Mouse (Mus musculus) lung, embryonic 15.5 days (tissue): Measurements from ENCODE around the gene Gm5447. TPM values are rescaled to one million over a fixed set of nuclear protein-coding genes. Genes with fewer than 3 reads are reported as not detected.
A peak's percentile ranks its signal among the peaks of the same experiment; 100 is the strongest.

Experiments used
- ATAC-seq: fragments of 200-750 bp; cut with Nextera tagmentation; 2 replicates; pipeline ENCODE4 v1.8.0; 2017; ENCODE audit warnings: moderate number of reproducible peaks, borderline replicate concordance; ENCODE audit not compliant: low FRiP score, low TSS enrichment; ENCODE audit errors: extremely low read depth
- H3K27ac ChIP-seq: fragments of 300-500 bp; sonication (generic); 2 replicates; pipeline ENCODE4 v1.5.1; 2015; ENCODE audit warnings: moderate library complexity, mild to moderate bottlenecking, inconsistent platforms
- H3K27me3 ChIP-seq: fragments of 300-500 bp; sonication (generic); 2 replicates; pipeline ENCODE4 v1.6.1; 2015; ENCODE audit warnings: inconsistent platforms
- H3K36me3 ChIP-seq: fragments of 300-500 bp; sonication (generic); 2 replicates; pipeline ENCODE4 v1.6.1; 2015; ENCODE audit warnings: inconsistent platforms
- H3K4me1 ChIP-seq: fragments of 300-500 bp; sonication (generic); 2 replicates; pipeline ENCODE4 v1.6.1; 2015; ENCODE audit warnings: inconsistent platforms
- H3K4me2 ChIP-seq: fragments of 300-500 bp; sonication (generic); 2 replicates; pipeline ENCODE4 v1.6.1; 2015; ENCODE audit warnings: inconsistent platforms, mild to moderate bottlenecking, moderate library complexity
- H3K4me3 ChIP-seq: fragments of 300-500 bp; sonication (generic); 2 replicates; pipeline ENCODE4 v1.5.1; 2015; ENCODE audit warnings: mild to moderate bottlenecking, inconsistent platforms
- H3K9ac ChIP-seq: fragments of 300-500 bp; sonication (generic); 2 replicates; pipeline ENCODE4 v1.6.1; 2015; ENCODE audit warnings: inconsistent platforms
- H3K9me3 ChIP-seq: fragments of 300-500 bp; sonication (generic); 2 replicates; pipeline ENCODE4 v1.6.1; 2016; ENCODE audit warnings: inconsistent platforms
- whole genome bisulfite sequencing: fragments of 180-500 bp; shearing (Covaris S2); methylation state at CpG from one replicate; pipeline ENCODE4 v1.1.7; 2015; 5-methylcytosine and 5-hydroxymethylcytosine counted together
- polyA plus RNA-seq: library from polyadenylated mRNA; unstranded; fragments of >200 nt; fragmentation: Nextera tagmentation; extraction: Ambion mirVana; gene quantifications from 2 replicates; pipeline ENCODE4 v1.2.1, GENCODE M21; 2015

The Gm5447 gene
- 0.20 and 0.26 TPM in 2 replicates for polyA plus RNA-seq

- no peaks in the 10 kb centered on the region for H3K27me3 ChIP-seq
- under 1% methylated on average over 48 of the region's 54 CpGs for WGBS
- ATAC-seq = peak; percentile 96
- H3K9ac ChIP-seq = peak within 1 kb of the TSS; percentile 91
- H3K9me3 ChIP-seq = no peaks in the 10 kb centered on the region
- peak within 1 kb of the TSS; percentile 96 for H3K4me3 ChIP-seq
- peak within 1 kb of the TSS; percentile 92 for H3K27ac ChIP-seq
- no peaks in the 10 kb centered on the region for H3K36me3 ChIP-seq
- peak within 1 kb of the TSS; percentile 62 for H3K4me2 ChIP-seq
- H3K4me1 ChIP-seq = peaks cover 21% of the 10 kb centered on the region
These were observed at the start of gene Gm5447, which contains the start of gene Exoc2 for GRCm38 (mm10) chr13:30973501-30974246. Gene Gm5447, plus strand, starts transcription at chr13:30974204. Gene Exoc2, minus strand, starts transcription at chr13:30974093.

- H3K27ac ChIP-seq = no peak overlapping the region
- 66% methylated on average over 6 of the region's 6 CpGs for WGBS
- no peak overlapping the region for H3K4me2 ChIP-seq
- H3K36me3 ChIP-seq = peaks cover 10% of the 10 kb centered on the region; the same call in 1 of the 2 replicates
- no peak for ATAC-seq
- H3K9me3 ChIP-seq = no peaks in the 10 kb centered on the region
- no peaks in the 10 kb centered on the region for H3K4me1 ChIP-seq
- no peak overlapping the region for H3K9ac ChIP-seq
- H3K27me3 ChIP-seq = no peaks in the 10 kb centered on the region
- no peak overlapping the region for H3K4me3 ChIP-seq
These were observed 49.7 kb upstream of the Gm5447 start for GRCm38 (mm10) chr13:30924269-30924668.

GRCm38 (mm10) chr13:30929119-30929518 lies 44.9 kb upstream of the Gm5447 start:
- Histone ChIP-seq H3K27ac (no peak overlapping the region), H3K9ac (no peak overlapping the region), H3K4me1 (no peaks in the 10 kb centered on the region), H3K36me3 (peaks cover 9% of the 10 kb centered on the region; the same call in 1 of the 2 replicates), H3K9me3 (no peaks in the 10 kb centered on the region), H3K4me2 (no peak overlapping the region), H3K27me3 (no peaks in the 10 kb centered on the region), H3K4me3 (no peak overlapping the region)
- no peak for ATAC-seq
- 69% methylated on average over 2 of the region's 2 CpGs for WGBS

GRCm38 (mm10) chr13:30931613-30932012 lies 42.4 kb upstream of the Gm5447 start:
- Histone ChIP-seq H3K27ac (no peak overlapping the region), H3K4me3 (no peak overlapping the region), H3K4me1 (no peaks in the 10 kb centered on the region), H3K9me3 (no peaks in the 10 kb centered on the region), H3K9ac (no peak overlapping the region), H3K4me2 (no peak overlapping the region), H3K36me3 (peaks cover 13% of the 10 kb centered on the region), H3K27me3 (no peaks in the 10 kb centered on the region)
- no peak for ATAC-seq
- 77% methylated on average over 4 of the region's 4 CpGs for WGBS

- Histone ChIP-seq H3K4me3 (no peak overlapping the region), H3K36me3 (peaks cover 8% of the 10 kb centered on the region), H3K9ac (no peak overlapping the region), H3K4me2 (no peak overlapping the region), H3K27me3 (no peaks in the 10 kb centered on the region), H3K9me3 (no peaks in the 10 kb centered on the region), H3K27ac (no peak overlapping the region), H3K4me1 (no peaks in the 10 kb centered on the region)
- no peak for ATAC-seq
- 78% methylated on average over 6 of the region's 6 CpGs for WGBS
These were observed 41.0 kb upstream of the Gm5447 start for GRCm38 (mm10) chr13:30932972-30933371.

- H3K27ac ChIP-seq = no peak overlapping the region
- H3K27me3 ChIP-seq = no peaks in the 10 kb centered on the region
- H3K4me3 ChIP-seq = no peak overlapping the region
- no peak for ATAC-seq
- peaks cover 4% of the 10 kb centered on the region; the same call in 1 of the 2 replicates for H3K36me3 ChIP-seq
- H3K9me3 ChIP-seq = no peaks in the 10 kb centered on the region
- peaks cover 15% of the 10 kb centered on the region for H3K4me1 ChIP-seq
- H3K4me2 ChIP-seq = no peak overlapping the region
- no peak overlapping the region for H3K9ac ChIP-seq
These were observed 28.2 kb upstream of the Gm5447 start for GRCm38 (mm10) chr13:30945788-30946187.

GRCm38 (mm10) chr13:30947129-30947528 lies 26.9 kb upstream of the Gm5447 start:
- Histone ChIP-seq H3K36me3 (peaks cover 4% of the 10 kb centered on the region; the same call in 1 of the 2 replicates), H3K4me1 (peaks cover 15% of the 10 kb centered on the region), H3K9me3 (no peaks in the 10 kb centered on the region), H3K4me2 (no peak overlapping the region), H3K27ac (no peak overlapping the region), H3K4me3 (no peak overlapping the region), H3K27me3 (no peaks in the 10 kb centered on the region), H3K9ac (no peak overlapping the region)
- 81% methylated on average over 15 of the region's 15 CpGs for WGBS
- ATAC-seq = no peak

- 83% methylated on average over 11 of the region's 11 CpGs for WGBS
- Histone ChIP-seq H3K9ac (no peak within 1 kb of the TSS), H3K27ac (no peak within 1 kb of the TSS), H3K9me3 (no peaks in the 10 kb centered on the region), H3K36me3 (peaks cover 4% of the 10 kb centered on the region; the same call in 1 of the 2 replicates), H3K27me3 (no peaks in the 10 kb centered on the region), H3K4me2 (no peak within 1 kb of the TSS), H3K4me1 (peaks cover 15% of the 10 kb centered on the region), H3K4me3 (no peak within 1 kb of the TSS)
- ATAC-seq = no peak
These were observed 26.5 kb upstream of the Gm5447 start, which contains the start of gene Hus1b for GRCm38 (mm10) chr13:30947540-30947939. Gene Hus1b, minus strand, starts transcription at chr13:30947759.

GRCm38 (mm10) chr13:30949181-30949580 lies 24.8 kb upstream of the Gm5447 start:
- H3K9ac ChIP-seq = no peak overlapping the region
- H3K4me3 ChIP-seq = no peak overlapping the region
- ATAC-seq = no peak
- no peak overlapping the region for H3K4me2 ChIP-seq
- peaks cover 15% of the 10 kb centered on the region for H3K4me1 ChIP-seq
- no peak overlapping the region for H3K27ac ChIP-seq
- WGBS = 90% methylated on average over 9 of the region's 9 CpGs
- H3K27me3 ChIP-seq = no peaks in the 10 kb centered on the region
- no peaks in the 10 kb centered on the region for H3K9me3 ChIP-seq
- H3K36me3 ChIP-seq = peaks cover 4% of the 10 kb centered on the region; the same call in 1 of the 2 replicates

GRCm38 (mm10) chr13:30952044-30952443 lies 22.0 kb upstream of the Gm5447 start:
- ATAC-seq = no peak
- Histone ChIP-seq H3K4me3 (no peak overlapping the region), H3K9ac (no peak overlapping the region), H3K27me3 (no peaks in the 10 kb centered on the region), H3K9me3 (no peaks in the 10 kb centered on the region), H3K4me1 (peaks cover 10% of the 10 kb centered on the region), H3K27ac (no peak overlapping the region), H3K36me3 (peaks cover 4% of the 10 kb centered on the region; the same call in 1 of the 2 replicates), H3K4me2 (no peak overlapping the region)
- WGBS = 65% methylated on average over 2 of the region's 2 CpGs

- H3K9ac ChIP-seq = no peak overlapping the region
- ATAC-seq = no peak
- H3K4me3 ChIP-seq = no peak overlapping the region
- 0 out of 2 replicates have a peak, but pooled peaks cover 2% of the 10 kb centered on the region for H3K4me1 ChIP-seq
- no peaks in the 10 kb centered on the region for H3K36me3 ChIP-seq
- no peak overlapping the region for H3K4me2 ChIP-seq
- H3K27me3 ChIP-seq = no peaks in the 10 kb centered on the region
- H3K9me3 ChIP-seq = no peaks in the 10 kb centered on the region
- no peak overlapping the region for H3K27ac ChIP-seq
- 5% methylated on average over 1 of the region's 1 CpGs for WGBS
These were observed 20.4 kb upstream of the Gm5447 start for GRCm38 (mm10) chr13:30953580-30953979.

GRCm38 (mm10) chr13:30960714-30961113 lies 13.3 kb upstream of the Gm5447 start:
- Histone ChIP-seq H3K4me2 (no peak overlapping the region), H3K9ac (no peak overlapping the region), H3K9me3 (no peaks in the 10 kb centered on the region), H3K27ac (no peak overlapping the region), H3K27me3 (no peaks in the 10 kb centered on the region), H3K36me3 (no peaks in the 10 kb centered on the region), H3K4me1 (peaks cover 4% of the 10 kb centered on the region), H3K4me3 (no peak overlapping the region)
- 81% methylated on average over 2 of the region's 2 CpGs for WGBS
- ATAC-seq = no peak
